In genomic region chr6:38244806-38245205, GRCm38 (mm10) we compare ENCODE assay signal across 23 mouse cellular contexts.
"Had no signal": no experiment of that assay in that cellular context is flagged by ENCODE, and none has a peak within 500 bp of the region (broad histone marks: within the 10 kb centered on the region; RNA-seq: fewer than 3 reads in every experiment).

No protein-coding gene starts in this region.

- H3K9ac ChIP-seq: limb, embryonic 13.5 days; liver, embryonic 12.5 days; liver, embryonic 15.5 days; midbrain, embryonic 12.5 days; midbrain, embryonic 15.5 days; neural tube, embryonic 12.5 days; neural tube, embryonic 15.5 days; stomach, embryonic 15.5 days had no signal

- H3K4me3 ChIP-seq: layer of hippocampus, adult 2 months; left cerebral cortex, adult 2 months; limb, embryonic 13.5 days; liver, embryonic 12.5 days; liver, embryonic 15.5 days; midbrain, embryonic 12.5 days; midbrain, embryonic 15.5 days; neural tube, embryonic 12.5 days; neural tube, embryonic 15.5 days; stomach, embryonic 15.5 days had no signal

- H3K4me2 ChIP-seq: limb, embryonic 13.5 days; liver, embryonic 12.5 days; liver, embryonic 15.5 days; midbrain, embryonic 12.5 days; midbrain, embryonic 15.5 days; neural tube, embryonic 12.5 days; neural tube, embryonic 15.5 days; stomach, embryonic 15.5 days had no signal

- DNase-seq: kidney, adult 2 months; kidney, postnatal 25 days; layer of hippocampus, postnatal 36 days; liver; lung, adult 18-20 months; right cerebral cortex, adult 18-20 months; right cerebral cortex, postnatal 14 days; right cerebral cortex, postnatal 4 days; thymus, adult 2 months; thymus, postnatal 14 days; thymus, postnatal 4 days had no signal

- H3K9me3 ChIP-seq: limb, embryonic 13.5 days; liver, embryonic 12.5 days; liver, embryonic 15.5 days; midbrain, embryonic 12.5 days; midbrain, embryonic 15.5 days; neural tube, embryonic 12.5 days; neural tube, embryonic 15.5 days; stomach, embryonic 15.5 days had no signal

- ATAC-seq: intestine, postnatal 0 days; liver, embryonic 12.5 days; midbrain, embryonic 15.5 days had no signal

- H3K27ac ChIP-seq: kidney, postnatal 0 days; left cerebral cortex, adult 2 months; limb, embryonic 13.5 days; liver, embryonic 12.5 days; liver, embryonic 15.5 days; midbrain, embryonic 12.5 days; midbrain, embryonic 15.5 days; neural tube, embryonic 12.5 days; neural tube, embryonic 15.5 days; stomach, embryonic 15.5 days had no signal

- H3K4me1 ChIP-seq: liver, embryonic 12.5 days; liver, embryonic 15.5 days had no signal

- H3K27me3 ChIP-seq: limb, embryonic 13.5 days; liver, embryonic 12.5 days; liver, embryonic 15.5 days; midbrain, embryonic 12.5 days; midbrain, embryonic 15.5 days; neural tube, embryonic 12.5 days; neural tube, embryonic 15.5 days; stomach, embryonic 15.5 days had no signal

- H3K36me3 ChIP-seq: limb, embryonic 13.5 days; liver, embryonic 12.5 days; liver, embryonic 15.5 days; midbrain, embryonic 12.5 days; midbrain, embryonic 15.5 days; neural tube, embryonic 12.5 days; neural tube, embryonic 15.5 days; stomach, embryonic 15.5 days had no signal
